Mouse (Mus musculus) mesoderm, embryonic 11.5 days (tissue): ENCODE results near the gene Olfr688.

ENCODE experiments used
- DNase-seq: peaks from one replicate; pipeline ENCODE4 v3.0.0-alpha.2; 2012; ENCODE audit warnings: low read depth, low spot score

Gene Olfr688

DNA sequence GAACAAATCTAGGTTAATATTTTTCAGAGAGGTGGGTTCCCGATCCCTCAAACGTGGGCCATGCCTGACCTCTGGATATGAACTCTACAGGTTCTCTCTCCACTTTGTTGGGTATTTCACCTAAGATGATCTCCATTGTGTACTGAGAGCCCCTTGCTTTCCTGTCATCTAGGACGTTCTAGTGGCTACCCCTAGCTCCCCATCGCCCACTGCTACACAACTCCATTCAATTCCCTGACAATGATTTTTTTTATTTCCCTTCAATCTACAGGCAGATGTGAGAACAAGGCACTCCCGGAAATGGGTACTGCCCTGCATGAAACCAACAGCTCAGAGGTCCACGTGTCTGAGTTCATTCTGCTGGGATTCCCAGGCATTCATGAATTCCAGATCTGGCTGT is at the start of gene Olfr688:
Olfr688 (plus strand) TSS at position 301 of the 400 bp plus-strand sequence.
- no peak for DNase-seq

DNA sequence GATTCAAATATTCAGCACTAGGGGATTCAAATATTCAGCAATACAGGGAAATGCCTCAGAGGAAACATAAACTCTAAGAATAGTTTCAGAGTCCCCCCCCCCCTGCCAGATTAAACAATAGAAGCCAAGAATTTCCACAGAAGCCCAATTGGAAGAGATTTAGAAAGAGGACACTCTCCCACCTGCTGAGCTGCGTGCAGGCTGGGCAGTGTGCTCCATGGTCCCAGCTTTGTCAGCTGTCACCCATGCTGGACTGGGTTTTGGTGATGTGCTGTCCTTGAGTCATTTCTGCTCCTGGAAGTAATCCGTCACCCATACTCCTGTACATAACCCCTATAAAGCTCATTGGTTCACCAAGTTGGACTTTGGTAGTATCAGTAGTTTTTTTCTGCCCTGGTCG is 40.2 kb upstream of the Olfr688 start:
- DNase-seq, result no peak

DNA sequence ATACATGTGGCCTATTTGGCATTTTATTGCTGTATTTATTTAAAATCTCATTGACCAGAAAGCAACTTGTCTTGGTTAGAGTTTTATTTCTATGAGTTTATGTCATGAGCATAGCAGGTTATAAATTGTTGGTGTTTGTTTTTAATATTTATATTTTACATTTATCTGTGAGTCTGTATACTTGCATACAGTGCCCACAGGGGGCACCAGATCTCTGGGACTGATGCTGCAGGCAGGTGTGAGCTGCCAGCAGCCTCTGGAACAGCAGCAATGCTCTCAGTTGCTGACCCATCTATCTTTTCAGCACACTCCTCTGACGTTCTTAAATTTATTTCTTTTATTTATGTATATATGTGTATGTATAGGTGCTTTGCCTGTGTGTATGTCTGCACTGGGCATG is 39.7 kb upstream of the Olfr688 start:
- no peak for DNase-seq

DNA sequence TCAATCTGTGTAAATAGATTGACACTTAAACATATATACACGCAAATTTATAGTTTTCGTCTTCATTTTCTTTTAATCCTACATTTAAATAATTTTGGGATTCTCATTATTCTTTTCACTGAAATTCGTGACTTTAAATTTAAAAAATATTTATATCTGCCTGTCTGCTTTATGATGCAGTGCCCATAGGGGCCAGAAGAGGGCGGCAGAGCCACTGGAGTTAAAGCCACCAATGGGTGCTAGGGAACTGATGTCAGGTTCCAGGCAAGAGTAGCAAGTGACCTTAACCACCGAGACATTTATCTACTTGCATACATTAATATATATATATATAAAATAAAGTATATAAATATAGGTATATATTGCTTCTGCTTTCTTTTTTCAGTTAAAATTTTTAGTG is 31.2 kb upstream of the Olfr688 start:
- no peak for DNase-seq

DNA sequence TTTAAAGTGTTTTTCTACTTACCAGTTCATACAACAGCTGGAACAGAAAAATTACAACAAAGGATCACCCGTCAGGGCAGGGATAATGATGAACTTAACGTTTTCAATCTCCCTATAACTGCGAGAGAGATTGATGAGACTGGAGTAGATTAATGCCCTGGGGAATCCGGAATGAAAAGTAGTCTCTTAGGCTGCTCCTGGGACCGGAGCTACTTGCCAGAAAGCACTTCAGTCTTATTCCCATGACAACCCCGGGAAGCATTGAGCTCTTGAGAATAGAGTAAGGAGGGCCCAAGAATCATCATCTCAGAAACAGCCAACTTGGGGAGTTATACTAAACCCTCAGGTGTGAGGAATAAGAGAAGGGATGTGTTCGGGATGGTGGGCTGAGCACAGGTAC is 15.5 kb upstream of the Olfr688 start:
- DNase-seq, result no peak

DNA sequence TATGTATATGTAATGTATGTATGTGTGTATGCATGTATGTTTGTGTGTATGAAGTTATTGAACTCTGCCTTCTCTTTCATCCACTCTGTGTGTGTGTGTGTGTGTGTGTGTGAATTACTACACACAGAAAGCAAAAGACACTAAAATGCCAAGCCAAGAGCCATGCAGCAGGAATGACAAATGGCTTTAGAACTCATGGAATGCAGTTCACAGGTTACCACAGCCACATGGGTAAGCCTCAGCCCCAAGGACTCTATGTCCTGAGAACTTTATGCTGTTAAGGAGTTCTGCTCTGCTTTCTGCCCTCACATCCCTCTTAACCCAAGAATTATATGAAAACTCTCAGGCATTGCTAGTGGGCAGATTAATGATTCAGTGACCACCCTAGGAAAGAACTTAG is 2.2 kb downstream of the Olfr688 start:
- DNase-seq, result no peak

DNA sequence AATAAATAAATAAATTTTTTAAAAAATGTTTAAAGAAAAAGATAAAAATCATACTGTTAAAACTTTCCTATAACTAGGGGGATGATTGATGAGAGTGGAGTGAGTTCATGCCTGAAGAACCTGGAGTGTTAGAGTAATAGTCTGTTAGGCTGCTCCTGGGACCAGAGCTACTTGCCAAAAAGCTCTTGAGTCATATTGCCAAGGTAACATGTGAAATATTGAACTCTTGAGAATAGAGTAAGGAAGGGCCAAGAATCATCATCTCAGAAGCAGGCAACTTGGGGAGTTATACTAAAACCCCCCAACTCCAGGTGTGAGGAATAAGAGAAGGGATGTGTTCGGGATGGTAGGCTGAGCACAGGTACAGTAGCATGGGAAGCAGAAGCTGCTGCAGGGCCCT is 23.0 kb downstream of the Olfr688 start, which contains the start of gene Olfr689:
Olfr689 (plus strand) TSS at position 301 of the 400 bp plus-strand sequence.
- DNase-seq, result no peak

DNA sequence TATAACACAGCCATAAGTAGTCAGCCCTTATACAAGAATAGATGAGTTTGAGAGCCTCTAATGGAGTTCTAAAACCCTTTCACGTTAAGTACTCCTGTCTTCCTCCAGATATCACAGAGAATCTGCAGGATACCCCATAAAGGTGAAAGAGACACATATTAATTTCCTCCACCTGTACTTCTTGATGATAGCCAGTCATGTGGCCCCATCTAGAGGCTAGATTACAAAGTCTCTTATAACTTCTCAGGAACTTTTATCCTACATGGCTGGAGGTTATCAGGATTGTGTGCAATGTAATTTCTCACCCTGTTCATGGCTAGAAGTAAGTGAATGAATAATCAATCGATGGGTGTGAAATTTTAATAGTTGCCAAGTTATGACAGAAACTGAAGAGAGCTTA is 37.4 kb downstream of the Olfr688 start:
- DNase-seq, result no peak

DNA sequence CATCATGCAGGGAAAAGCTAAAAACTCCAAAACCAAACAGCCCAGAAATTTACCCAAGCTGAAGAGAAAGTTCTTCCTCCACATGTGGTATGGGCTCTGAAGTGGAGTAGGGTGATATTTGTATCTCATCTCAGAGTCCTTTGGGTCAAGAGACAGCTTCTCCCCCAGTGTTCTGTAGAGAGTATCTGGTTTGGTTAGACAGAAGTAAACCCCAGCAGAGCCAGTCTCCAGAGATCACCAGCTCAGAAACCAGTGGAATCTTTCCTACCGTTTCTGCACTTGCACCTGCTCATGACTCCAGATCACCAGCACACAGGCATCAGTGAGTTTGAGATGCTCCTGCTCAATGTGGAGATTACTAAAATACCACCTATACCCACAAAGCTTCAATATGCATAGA is 46.1 kb downstream of the Olfr688 start, which contains the start of gene Olfr690:
Olfr690 (minus strand) TSS at position 101 of the 400 bp plus-strand sequence.
- no peak for DNase-seq
